Mouse (Mus musculus): ENCODE measurements around the gene Zbtb16.

Gene Zbtb16

GRCm38 (mm10) chr9:48768965-48769364 is 67.1 kb downstream of the Zbtb16 start:
- DNase-seq (ENCODE audit: low read depth, low spot score) = no peak

- DNase-seq (ENCODE audit: low read depth, low spot score) = no peak
These were observed 68.2 kb downstream of the Zbtb16 start for GRCm38 (mm10) chr9:48767666-48768432.

- DNase-seq (ENCODE audit: low read depth, low spot score) = no peak
These were observed 70.1 kb downstream of the Zbtb16 start for GRCm38 (mm10) chr9:48765927-48766326.

GRCm38 (mm10) chr9:48764311-48764710 is 71.7 kb downstream of the Zbtb16 start:
- no peak for DNase-seq (ENCODE audit: low read depth, low spot score)

GRCm38 (mm10) chr9:48761732-48762637 is 74.0 kb downstream of the Zbtb16 start:
- DNase-seq (ENCODE audit: low read depth, low spot score) = no peak

- DNase-seq (ENCODE audit: low read depth, low spot score) = no peak
These were observed 74.9 kb downstream of the Zbtb16 start for GRCm38 (mm10) chr9:48761175-48761556.

GRCm38 (mm10) chr9:48760449-48761174 is 75.4 kb downstream of the Zbtb16 start:
- peak; percentile 33 for DNase-seq (ENCODE audit: low read depth, low spot score)

- DNase-seq (ENCODE audit: low read depth, low spot score) = no peak
These were observed 76.9 kb downstream of the Zbtb16 start for GRCm38 (mm10) chr9:48759098-48759497.

GRCm38 (mm10) chr9:48757650-48758580 is 78.1 kb downstream of the Zbtb16 start:
- no peak for DNase-seq (ENCODE audit: low read depth, low spot score)

GRCm38 (mm10) chr9:48756261-48756812 is 79.7 kb downstream of the Zbtb16 start:
- DNase-seq (ENCODE audit: low read depth, low spot score) = no peak

GRCm38 (mm10) chr9:48755438-48756070 is 80.5 kb downstream of the Zbtb16 start:
- no peak for DNase-seq (ENCODE audit: low read depth, low spot score)

GRCm38 (mm10) chr9:48754418-48754817 is 81.6 kb downstream of the Zbtb16 start:
- DNase-seq (ENCODE audit: low read depth, low spot score) = no peak

GRCm38 (mm10) chr9:48753881-48754280 is 82.1 kb downstream of the Zbtb16 start:
- no peak for DNase-seq (ENCODE audit: low read depth, low spot score)

- no peak for DNase-seq (ENCODE audit: low read depth, low spot score)
These were observed 84.1 kb downstream of the Zbtb16 start for GRCm38 (mm10) chr9:48751900-48752299.

- no peak for DNase-seq (ENCODE audit: low read depth, low spot score)
These were observed 86.4 kb downstream of the Zbtb16 start for GRCm38 (mm10) chr9:48749666-48750065.

- no peak for DNase-seq (ENCODE audit: low read depth, low spot score)
These were observed 86.9 kb downstream of the Zbtb16 start for GRCm38 (mm10) chr9:48749168-48749567.

- no peak for DNase-seq (ENCODE audit: low read depth, low spot score)
These were observed 87.3 kb downstream of the Zbtb16 start for GRCm38 (mm10) chr9:48748761-48749160.

- no peak for DNase-seq (ENCODE audit: low read depth, low spot score)
These were observed 87.8 kb downstream of the Zbtb16 start for GRCm38 (mm10) chr9:48748216-48748615.

- no peak for DNase-seq (ENCODE audit: low read depth, low spot score)
These were observed 89.5 kb downstream of the Zbtb16 start for GRCm38 (mm10) chr9:48746506-48746905.
